Mouse (Mus musculus) liver, embryonic 14.5 days (tissue): ENCODE data around the gene Anks1.

ENCODE experiments used
- CTCF ChIP-seq: IDR thresholded peaks from 2 replicates; pipeline ENCODE4 v1.5.1; 2016; ENCODE audit warnings: antibody characterized with exemption, low read depth, control low read depth
- EP300 ChIP-seq: IDR thresholded peaks from 2 replicates; pipeline ENCODE4 v1.6.1; 2016; ENCODE audit warnings: antibody characterized with exemption, low read depth

DNA sequence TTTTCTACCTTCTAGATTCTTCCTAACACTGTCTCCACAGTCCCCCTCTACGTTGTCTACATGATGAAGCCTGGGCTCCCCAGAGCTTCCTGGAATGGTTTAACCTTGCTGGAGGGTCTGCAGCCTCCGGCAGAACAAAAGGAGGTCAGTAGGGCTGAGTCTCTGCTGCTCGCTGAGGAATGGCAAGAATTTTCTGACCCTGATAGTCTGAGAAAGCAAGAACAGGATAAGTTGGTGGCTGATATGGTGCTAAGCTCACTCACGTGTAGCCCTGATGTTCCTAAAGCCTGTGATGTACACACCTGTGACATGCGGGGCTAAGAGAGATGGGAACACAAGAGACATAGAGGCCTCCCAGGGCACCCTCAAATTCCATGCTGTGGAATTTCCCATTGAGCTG, 178.3 kb downstream of the Anks1 start:
- TF ChIP-seq CTCF (no peak), EP300 (no peak)
